In the genomic region with DNA sequence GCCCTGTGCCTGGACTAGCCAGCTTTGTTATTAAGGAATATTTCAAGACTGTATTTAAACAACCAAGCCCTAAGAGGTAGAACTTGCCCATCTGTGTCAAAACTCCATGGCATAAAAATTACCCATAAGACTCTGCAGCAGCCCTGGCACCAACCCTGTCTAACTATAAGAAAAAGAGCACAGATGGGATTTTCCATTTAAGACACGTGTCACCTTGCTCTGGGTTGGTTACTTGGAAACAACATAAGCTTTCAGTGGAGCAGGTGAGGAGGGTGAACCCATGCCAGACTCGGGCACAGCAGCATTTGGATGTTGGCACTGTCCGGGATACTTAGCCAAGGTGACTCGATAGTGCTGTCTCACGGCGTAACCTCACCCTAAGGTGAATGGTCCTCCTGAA, we compare ENCODE assay signal across 34 mouse cellular contexts. TPM values are rescaled to one million over a fixed set of nuclear protein-coding genes. Genes with fewer than 3 reads are reported as not detected.
A peak's percentile ranks its signal among the peaks of the same experiment; 100 is the strongest.
DNase-seq lines count a peak whose midpoint lies in the region; ATAC-seq and TF ChIP-seq lines count a peak whose summit lies in the region.
"Had no signal": no experiment of that assay in that cellular context is flagged by ENCODE, and none has a peak within 500 bp of the region (broad histone marks: within the 10 kb centered on the region; RNA-seq: fewer than 3 reads in every experiment).

No protein-coding gene starts in this region.

- H3K4me1 ChIP-seq in forebrain, embryonic 15.5 days = peaks cover 15% of the 10 kb centered on the region
- peaks cover 3% of the 10 kb centered on the region; the same call in 1 of the 2 replicates for H3K4me1 ChIP-seq in forebrain, postnatal 0 days (ENCODE audit: insufficient read depth)
- peaks cover 19% of the 10 kb centered on the region for H3K4me1 ChIP-seq in heart, embryonic 15.5 days (replicated peaks)
- H3K4me1 ChIP-seq in liver, adult 2 months (ENCODE audit: control insufficient read depth, insufficient read depth, low read length) = peaks cover 8% of the 10 kb centered on the region; the same call in 1 of the 2 replicates
- peaks cover 5% of the 10 kb centered on the region for H3K4me1 ChIP-seq in neural tube, embryonic 15.5 days
- H3K4me1 ChIP-seq: midbrain, embryonic 15.5 days had no signal

- no peak for TF ChIP-seq CTCF in forebrain, postnatal 0 days (IDR thresholded peaks at IDR 0.05; ENCODE audit: low read depth)
- TF ChIP-seq CTCF in liver, adult 2 months (IDR thresholded peaks at IDR 0.05; ENCODE audit: low read depth, low read length) = no peak

- H3K4me2 ChIP-seq in forebrain, embryonic 15.5 days (replicated peaks) = no peak overlapping the region
- H3K4me2 ChIP-seq in forebrain, postnatal 0 days (ENCODE audit: low read depth) = no peak overlapping the region
- no peak overlapping the region for H3K4me2 ChIP-seq in heart, embryonic 15.5 days
- H3K4me2 ChIP-seq in neural tube, embryonic 15.5 days = no peak overlapping the region
- H3K4me2 ChIP-seq: embryonic facial prominence, embryonic 13.5 days; hindbrain, embryonic 15.5 days; limb, embryonic 15.5 days; liver, embryonic 15.5 days; midbrain, embryonic 15.5 days had no signal

- ATAC-seq in forebrain, embryonic 15.5 days (replicated peaks) = 0 out of 2 replicates have a peak, but pooled peaks have one; percentile 38
- no peak for ATAC-seq in forebrain, postnatal 0 days
- ATAC-seq in heart, embryonic 15.5 days (replicated peaks; ENCODE audit: insufficient number of reproducible peaks, insufficient read depth, low FRiP score, low read depth) = no peak
- ATAC-seq in neural tube, embryonic 15.5 days (ENCODE audit: low FRiP score) = no peak
- ATAC-seq: lung, postnatal 0 days; midbrain, embryonic 15.5 days; Patski had no signal

- intact Hi-C loops in heart, postnatal 10 days (cut with DNase I) = loop anchor here (5.0 kb wide), 1 partner anchor 81 kb away; no protein-coding TSS in a partner anchor

- H3K79me2 ChIP-seq in liver, adult 2 months (ENCODE audit: control insufficient read depth, insufficient read depth, low read length) = no peaks in the 10 kb centered on the region

- H3K4me3 ChIP-seq in forebrain, embryonic 15.5 days = no peak overlapping the region
- no peak overlapping the region for H3K4me3 ChIP-seq in forebrain, postnatal 0 days (ENCODE audit: low read depth, low read length)
- H3K4me3 ChIP-seq in heart, embryonic 15.5 days = no peak overlapping the region
- H3K4me3 ChIP-seq in liver, adult 2 months (ENCODE audit: insufficient read depth, low read depth, low read length) = no peak overlapping the region
- no peak overlapping the region for H3K4me3 ChIP-seq in neural tube, embryonic 15.5 days (replicated peaks)
- H3K4me3 ChIP-seq: embryonic facial prominence, embryonic 13.5 days; hindbrain, embryonic 15.5 days; limb, embryonic 10.5 days; limb, embryonic 15.5 days; liver, embryonic 15.5 days; midbrain, embryonic 15.5 days had no signal

- no peaks in the 10 kb centered on the region for H3K9me3 ChIP-seq in forebrain, embryonic 15.5 days
- H3K9me3 ChIP-seq in forebrain, postnatal 0 days (ENCODE audit: low read length) = no peaks in the 10 kb centered on the region
- no peaks in the 10 kb centered on the region for H3K9me3 ChIP-seq in heart, embryonic 15.5 days (replicated peaks)
- H3K9me3 ChIP-seq in neural tube, embryonic 15.5 days (replicated peaks) = no peaks in the 10 kb centered on the region
- H3K9me3 ChIP-seq: hindbrain, embryonic 15.5 days; limb, embryonic 10.5 days; liver, embryonic 15.5 days; midbrain, embryonic 15.5 days had no signal

- no peaks in the 10 kb centered on the region for H3K27me3 ChIP-seq in forebrain, embryonic 15.5 days
- no peaks in the 10 kb centered on the region for H3K27me3 ChIP-seq in forebrain, postnatal 0 days (ENCODE audit: insufficient read depth, low read length)
- no peaks in the 10 kb centered on the region for H3K27me3 ChIP-seq in heart, embryonic 15.5 days
- no peaks in the 10 kb centered on the region for H3K27me3 ChIP-seq in liver, adult 2 months (ENCODE audit: control insufficient read depth, insufficient read depth, low read length)
- H3K27me3 ChIP-seq in neural tube, embryonic 15.5 days (replicated peaks) = no peaks in the 10 kb centered on the region
- H3K27me3 ChIP-seq: embryonic facial prominence, embryonic 13.5 days; heart, embryonic 12.5 days; hindbrain, embryonic 15.5 days; limb, embryonic 15.5 days; liver, embryonic 15.5 days; midbrain, embryonic 15.5 days had no signal

- peak overlapping the region; percentile 56 for H3K27ac ChIP-seq in forebrain, embryonic 15.5 days (replicated peaks)
- H3K27ac ChIP-seq in forebrain, postnatal 0 days (ENCODE audit: low read depth, low read length) = no peak overlapping the region
- H3K27ac ChIP-seq in heart, embryonic 15.5 days = peak overlapping the region; percentile 73
- H3K27ac ChIP-seq in liver, adult 2 months (replicated peaks; ENCODE audit: insufficient read depth, low read depth, low read length) = no peak overlapping the region
- no peak overlapping the region for H3K27ac ChIP-seq in neural tube, embryonic 15.5 days (replicated peaks)
- H3K27ac ChIP-seq: embryonic facial prominence, embryonic 13.5 days; hindbrain, embryonic 15.5 days; kidney, postnatal 0 days; limb, embryonic 10.5 days; limb, embryonic 15.5 days; liver, embryonic 15.5 days; macrophage; midbrain, embryonic 15.5 days had no signal

- 75% methylated on average over 6 of the region's 6 CpGs for WGBS in forebrain, embryonic 15.5 days
- WGBS in forebrain, postnatal 0 days = 71% methylated on average over 6 of the region's 6 CpGs
- 91% methylated on average over 6 of the region's 6 CpGs for WGBS in heart, embryonic 15.5 days
- WGBS in liver, adult 2 months = 67% methylated on average over 6 of the region's 6 CpGs
- 87% methylated on average over 6 of the region's 6 CpGs for WGBS in neural tube, embryonic 15.5 days

- no peaks in the 10 kb centered on the region for H3K36me3 ChIP-seq in forebrain, embryonic 15.5 days
- no peaks in the 10 kb centered on the region for H3K36me3 ChIP-seq in forebrain, postnatal 0 days (ENCODE audit: insufficient read depth)
- no peaks in the 10 kb centered on the region for H3K36me3 ChIP-seq in heart, embryonic 15.5 days
- no peaks in the 10 kb centered on the region for H3K36me3 ChIP-seq in liver, adult 2 months (ENCODE audit: control insufficient read depth, insufficient read depth, low read length)
- no peaks in the 10 kb centered on the region for H3K36me3 ChIP-seq in neural tube, embryonic 15.5 days
- H3K36me3 ChIP-seq: embryonic facial prominence, embryonic 13.5 days; hindbrain, embryonic 15.5 days; limb, embryonic 10.5 days; limb, embryonic 15.5 days; liver, embryonic 15.5 days; midbrain, embryonic 15.5 days had no signal

- H3K9ac ChIP-seq in forebrain, embryonic 15.5 days (replicated peaks) = no peak overlapping the region
- no peak overlapping the region for H3K9ac ChIP-seq in forebrain, postnatal 0 days
- no peak overlapping the region for H3K9ac ChIP-seq in heart, embryonic 15.5 days
- no peak overlapping the region for H3K9ac ChIP-seq in liver, adult 2 months (ENCODE audit: low read depth, low read length)
- H3K9ac ChIP-seq in neural tube, embryonic 15.5 days (replicated peaks) = no peak overlapping the region
- H3K9ac ChIP-seq: embryonic facial prominence, embryonic 13.5 days; heart, embryonic 12.5 days; hindbrain, embryonic 15.5 days; limb, embryonic 15.5 days; liver, embryonic 15.5 days; midbrain, embryonic 15.5 days had no signal

- no peak for TF ChIP-seq POLR2A in liver, adult 2 months (IDR thresholded peaks at IDR 0.05; ENCODE audit: extremely low read depth, insufficient read depth, low read length)

- no peak for DNase-seq in forebrain, postnatal 0 days
- DNase-seq in heart, postnatal 10 days = no peak
- peak; percentile 37 for DNase-seq in liver, adult 2 months (ENCODE audit: extremely low read depth, low read depth, low spot score)
- DNase-seq in liver = no peak
- peak; percentile 36 for DNase-seq in brain, adult 2 months (ENCODE audit: low read depth, low spot score)
- DNase-seq: adrenal gland, postnatal 10 days; cerebellum, adult 11-12 months; cerebellum, adult 9-11 months; gastrocnemius, postnatal 25 days; heart, adult 11 months; kidney, adult 18-20 months; kidney, postnatal 4 days; thymus, adult 18-20 months; thymus, postnatal 25 days had no signal

RNA-seq across cellular contexts. Expression of gene Ccdc121, which starts 45.2 kb away (rescaled TPM):
- 0.11 TPM in 1 of 2 replicates, not detected in the other for polyA plus RNA-seq in forebrain, embryonic 15.5 days (2015; fragmentation: Nextera tagmentation; extraction: Ambion mirVana)
- total RNA-seq in forebrain, postnatal 0 days (2014; rRNA removed) = 0.38 and 0.54 TPM in 2 replicates
- polyA plus RNA-seq in forebrain, postnatal 0 days (2015; fragmentation: Nextera tagmentation; extraction: Ambion mirVana) = 0.33 and 0.51 TPM in 2 replicates
- polyA plus RNA-seq in heart, embryonic 15.5 days (2015; fragmentation: Nextera tagmentation; extraction: Ambion mirVana) = 0.24 and 0.34 TPM in 2 replicates
- not detected for total RNA-seq in heart, postnatal 10 days (2021)
- not detected in 2 replicates for total RNA-seq in liver, adult 2 months (2014; rRNA removed)
- polyA plus RNA-seq in liver, adult 2 months (2012; rRNA removed) = not detected in 2 replicates
- polyA plus RNA-seq in neural tube, embryonic 15.5 days (2015; fragmentation: Nextera tagmentation; extraction: Ambion mirVana) = not detected in 2 replicates
- total RNA-seq: adrenal gland, postnatal 10 days; gastrocnemius, adult 18-20 months; gastrocnemius, postnatal 25 days; hematopoietic stem cell, adult 5-6 weeks; megakaryocyte-erythroid progenitor cell, adult 5-6 weeks; MEL; neutrophil, adult 5-6 weeks had no signal
- polyA plus RNA-seq: embryonic facial prominence, embryonic 13.5 days; hindbrain, embryonic 15.5 days; intestine, embryonic 14.5 days; limb, embryonic 10.5 days; liver, embryonic 15.5 days; macrophage; midbrain, embryonic 15.5 days; Patski had no signal

Comparison
In these comparisons a context has a peak if more than half of its experiments do, and no peak if none do; other contexts are left out.
1. H3K27ac ChIP-seq: peak in forebrain, embryonic 15.5 days (single experiment) and heart, embryonic 15.5 days (single experiment); none in forebrain, postnatal 0 days (single experiment), liver, adult 2 months (single experiment) and neural tube, embryonic 15.5 days (single experiment).
2. DNase-seq: peak in liver, adult 2 months (single experiment) and brain, adult 2 months (single experiment); none in forebrain, postnatal 0 days (single experiment), heart, postnatal 10 days (0 of 2) and liver (single experiment).